Mouse (Mus musculus) cerebellum, adult 11-12 months (tissue): ENCODE measurements around the gene Slc25a29.
"Not testable (repeated sequence)": the region's sequence is repeated elsewhere in the genome, so short reads cannot be mapped to it uniquely, and the experiment has no call there.

Source experiments
- DNase-seq: peaks from one replicate; pipeline ENCODE4 v3.0.0; 2022

Slc25a29 gene

GRCm38 (mm10) chr12:108835840-108836409 is at the start of gene Slc25a29, which contains the start of gene Slc25a47:
Slc25a29 (minus strand) TSS chr12:108835883.
Slc25a47 (plus strand) TSS chr12:108836046.
- DNase-seq = peak; percentile 98

- DNase-seq = no peak
Measured at GRCm38 (mm10) chr12:108882776-108883175, 47.1 kb upstream of the Slc25a29 start.

DNA sequence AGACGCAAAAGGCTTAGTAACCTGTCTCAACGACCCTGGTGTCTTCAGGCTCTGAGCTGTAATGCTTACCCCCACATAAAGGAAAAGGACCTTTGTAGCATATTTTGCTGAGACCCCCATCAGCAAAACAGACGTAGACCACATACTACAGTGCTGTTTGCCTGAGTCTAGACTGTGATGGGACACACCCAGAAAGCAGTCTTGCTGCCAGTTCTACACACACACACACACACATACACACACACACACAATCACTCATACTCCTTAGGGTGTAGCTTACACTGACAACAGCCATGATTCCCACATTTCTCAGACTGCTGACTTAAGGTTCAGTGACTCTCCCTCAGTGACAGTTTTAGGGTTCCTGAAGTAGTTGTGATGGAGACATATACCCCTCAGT is 45.5 kb upstream of the Slc25a29 start:
- DNase-seq = no peak

DNA sequence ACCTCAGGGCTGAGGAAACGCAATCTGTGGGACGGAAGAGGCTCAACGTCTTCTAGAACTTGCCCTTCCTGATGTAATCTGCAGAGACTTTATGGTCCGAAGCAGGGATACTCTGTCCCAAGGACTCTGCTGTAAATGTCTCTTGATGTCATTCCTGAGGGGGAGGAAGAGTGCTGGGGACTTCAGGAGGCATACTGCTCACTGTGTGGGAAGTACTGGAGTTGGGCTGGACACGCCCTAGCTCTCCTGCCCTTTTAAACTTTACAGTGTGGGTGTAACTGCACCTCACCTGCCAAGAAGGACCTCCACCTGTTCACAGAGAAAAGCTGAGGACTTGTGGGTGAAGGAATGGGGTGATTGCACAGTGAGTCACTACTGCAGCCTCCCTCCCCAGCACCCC is 44.9 kb upstream of the Slc25a29 start:
- no peak for DNase-seq

DNA sequence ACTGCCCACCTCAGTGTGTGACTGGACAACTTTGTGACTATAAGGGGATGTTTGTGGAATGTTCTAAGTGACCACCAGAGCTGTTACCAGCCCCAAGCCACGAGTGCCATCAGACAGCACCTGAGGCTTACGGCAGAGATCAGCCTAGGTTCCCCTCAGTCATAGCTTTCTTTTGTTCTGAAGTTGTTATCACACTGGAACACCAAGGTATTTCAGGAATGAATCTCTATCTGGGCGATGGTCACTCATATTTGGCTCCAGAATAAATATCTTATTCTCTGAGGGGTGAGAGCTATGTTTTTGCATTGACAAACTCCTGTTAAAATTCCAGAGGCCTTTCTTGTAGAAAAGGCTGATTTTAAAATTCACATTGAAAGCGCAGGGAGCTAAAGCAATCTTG is 43.5 kb upstream of the Slc25a29 start:
- no peak for DNase-seq

- DNase-seq = no peak
Measured at GRCm38 (mm10) chr12:108873122-108873521, 37.4 kb upstream of the Slc25a29 start.

- DNase-seq = no peak
Measured at GRCm38 (mm10) chr12:108869575-108869974, 33.9 kb upstream of the Slc25a29 start.

GRCm38 (mm10) chr12:108865007-108865494 is 29.4 kb upstream of the Slc25a29 start:
- DNase-seq = no peak

DNA sequence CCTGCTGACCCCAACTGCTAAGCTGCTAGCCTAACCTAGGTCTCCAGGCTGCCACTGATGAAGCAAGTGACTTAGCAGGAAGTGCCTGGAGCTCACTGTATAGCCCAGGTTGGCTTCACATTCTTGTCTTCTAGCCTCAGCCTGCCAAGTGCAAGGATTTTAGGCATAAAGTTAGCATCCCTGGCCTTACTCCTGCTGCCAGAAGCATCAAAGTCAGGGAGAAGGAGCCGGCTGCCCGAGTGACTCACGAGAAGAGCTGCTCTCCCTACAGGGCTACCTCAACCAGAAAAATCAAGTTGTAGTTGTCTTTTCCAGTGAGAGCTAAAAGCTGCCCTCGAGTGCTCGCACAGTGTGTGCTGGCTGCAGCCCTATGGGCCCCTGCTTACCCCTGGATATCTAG is 22.8 kb upstream of the Slc25a29 start:
- DNase-seq = no peak

GRCm38 (mm10) chr12:108857589-108858184 is 22.0 kb upstream of the Slc25a29 start:
- no peak for DNase-seq

DNA sequence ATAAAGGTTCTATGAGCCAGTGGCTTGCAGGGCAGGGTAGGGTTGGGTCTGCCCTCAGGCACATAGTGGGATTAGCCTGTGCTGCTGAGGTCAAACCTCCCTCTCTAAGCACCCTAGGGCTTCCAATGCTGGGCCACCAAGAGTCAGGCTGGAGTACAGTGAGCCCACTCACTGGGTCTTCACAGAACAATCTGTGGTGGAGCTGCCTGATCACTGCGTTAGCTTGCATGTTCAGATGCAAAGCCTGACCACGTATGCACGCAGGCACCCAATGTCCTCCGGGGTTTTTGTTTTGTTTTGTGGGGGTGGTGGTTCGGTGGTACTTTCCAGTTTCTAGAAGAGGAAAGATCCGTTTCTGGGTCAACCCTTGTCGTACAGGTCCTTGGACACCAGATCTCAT is 21.4 kb upstream of the Slc25a29 start:
- no peak for DNase-seq

DNA sequence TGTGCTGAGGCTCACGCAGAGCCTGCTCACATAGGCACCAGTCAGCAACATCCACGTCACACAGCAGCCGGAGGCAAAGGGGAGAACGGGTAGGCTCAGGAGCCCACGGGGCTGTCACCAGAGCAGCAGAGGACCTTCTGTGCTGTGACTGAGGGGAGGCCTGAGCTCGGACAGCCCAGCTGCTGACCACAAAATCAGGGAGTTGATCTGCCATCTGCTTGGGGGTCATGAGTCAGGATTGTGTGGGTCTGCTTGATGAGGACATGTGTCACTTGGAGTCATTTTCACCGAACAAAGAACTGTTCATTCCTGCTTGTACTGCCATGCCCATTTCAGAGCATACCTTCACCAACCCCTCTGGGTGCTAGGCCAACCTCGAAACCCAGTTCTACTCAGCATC is 20.5 kb upstream of the Slc25a29 start:
- no peak for DNase-seq

DNA sequence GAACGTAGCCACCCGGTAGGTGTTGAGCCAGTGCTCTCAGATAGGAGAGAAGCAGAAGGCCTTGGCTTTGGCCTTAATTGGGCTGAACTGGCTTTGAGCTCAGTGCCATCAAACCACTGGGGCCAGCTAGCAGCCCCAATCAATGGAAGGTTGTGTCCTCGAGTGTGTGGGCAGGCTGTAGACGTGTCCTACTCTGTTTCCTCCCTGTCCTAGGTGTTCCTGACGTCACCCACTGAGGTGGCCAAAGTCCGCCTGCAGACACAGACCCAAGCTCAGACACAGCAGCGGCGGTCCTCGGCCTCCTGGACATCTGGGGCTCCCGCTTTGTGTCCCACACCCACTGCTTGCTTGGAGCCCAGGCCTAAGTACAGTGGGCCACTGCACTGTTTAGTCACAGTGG is 19.4 kb upstream of the Slc25a29 start:
- DNase-seq = no peak

- DNase-seq = no peak
Measured at GRCm38 (mm10) chr12:108852822-108853221, 17.1 kb upstream of the Slc25a29 start.

- DNase-seq = no peak
Measured at GRCm38 (mm10) chr12:108850886-108851285, 15.2 kb upstream of the Slc25a29 start.

DNA sequence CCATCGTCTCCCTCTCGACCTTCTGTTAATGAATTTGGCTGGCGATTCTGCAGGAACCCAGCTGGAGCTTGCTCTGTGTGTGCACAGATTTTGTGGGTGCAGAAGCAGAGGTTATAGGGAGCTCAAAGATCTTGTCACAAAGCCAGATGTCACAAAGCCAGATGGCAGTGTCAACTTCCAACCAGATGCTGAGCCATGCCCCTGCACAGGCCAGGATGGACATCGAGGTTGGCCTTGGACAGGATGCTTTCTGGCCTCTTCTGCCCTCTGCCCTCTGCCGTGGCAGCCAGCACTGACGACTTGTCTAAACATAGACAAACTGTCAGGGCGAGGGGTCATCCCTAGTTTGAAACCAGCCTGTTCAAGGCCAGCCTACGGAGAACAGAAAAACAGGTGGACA is 14.4 kb upstream of the Slc25a29 start:
- DNase-seq = no peak

- DNase-seq = no peak
Measured at GRCm38 (mm10) chr12:108849488-108850022, 13.9 kb upstream of the Slc25a29 start.

- DNase-seq = not testable (repeated sequence)
Measured at GRCm38 (mm10) chr12:108848033-108848432, 12.3 kb upstream of the Slc25a29 start.

GRCm38 (mm10) chr12:108842663-108843062 is 7.0 kb upstream of the Slc25a29 start:
- no peak for DNase-seq

DNA sequence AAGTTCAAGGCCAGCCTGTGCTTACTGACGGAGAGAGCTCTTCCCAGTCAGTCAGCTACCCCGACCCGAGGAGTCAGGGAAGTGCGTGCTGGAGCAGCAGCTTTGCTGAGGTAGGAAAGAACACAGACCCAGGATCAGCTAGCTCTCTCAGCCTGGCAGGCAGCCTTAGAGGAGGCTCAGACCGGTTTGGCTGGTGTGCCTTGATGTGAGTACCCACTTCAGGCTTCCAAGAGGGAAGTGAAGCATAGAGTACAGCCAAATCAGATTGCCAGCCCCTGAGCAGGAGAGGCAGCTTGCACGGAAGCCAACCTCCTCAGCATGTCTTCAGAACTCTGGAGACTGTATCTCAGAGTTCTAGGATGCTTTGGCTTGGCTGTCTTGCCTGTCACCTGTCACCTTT is 5.5 kb upstream of the Slc25a29 start:
- no peak for DNase-seq

- peak; percentile 52 for DNase-seq
Measured at GRCm38 (mm10) chr12:108836722-108837121, 1.0 kb upstream of the Slc25a29 start.

DNA sequence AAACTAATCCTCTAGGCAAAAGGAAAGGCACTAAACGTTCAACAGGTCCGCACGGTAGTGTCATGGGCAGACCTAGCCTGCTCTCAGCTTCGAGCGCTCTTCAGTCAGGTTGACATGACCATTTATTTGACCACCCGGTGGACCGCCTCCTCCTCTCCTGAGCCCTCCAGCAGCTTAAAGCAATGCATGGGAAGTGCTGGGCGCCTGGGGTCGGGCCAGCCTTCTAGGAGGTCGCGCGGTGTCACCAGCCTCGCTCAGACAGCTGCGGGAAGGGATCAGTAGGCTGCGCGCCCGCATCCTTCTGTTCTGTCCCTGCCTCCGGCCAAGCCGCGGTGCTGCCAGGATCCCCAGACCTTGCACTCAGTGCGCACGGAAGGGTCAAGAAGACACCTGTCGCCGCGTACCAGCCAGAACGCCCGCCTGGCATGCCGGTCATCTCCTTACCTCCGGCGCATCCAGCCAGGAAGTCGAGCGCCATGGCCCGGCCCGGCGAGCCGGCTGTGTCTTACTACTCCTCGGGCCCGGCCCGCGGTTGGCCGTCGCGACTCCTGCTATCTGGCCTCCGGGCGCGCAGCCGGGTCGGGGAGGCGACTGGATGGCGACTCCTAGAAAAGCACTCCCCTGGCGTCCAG is 359 bp downstream of the Slc25a29 start:
- no peak for DNase-seq

DNA sequence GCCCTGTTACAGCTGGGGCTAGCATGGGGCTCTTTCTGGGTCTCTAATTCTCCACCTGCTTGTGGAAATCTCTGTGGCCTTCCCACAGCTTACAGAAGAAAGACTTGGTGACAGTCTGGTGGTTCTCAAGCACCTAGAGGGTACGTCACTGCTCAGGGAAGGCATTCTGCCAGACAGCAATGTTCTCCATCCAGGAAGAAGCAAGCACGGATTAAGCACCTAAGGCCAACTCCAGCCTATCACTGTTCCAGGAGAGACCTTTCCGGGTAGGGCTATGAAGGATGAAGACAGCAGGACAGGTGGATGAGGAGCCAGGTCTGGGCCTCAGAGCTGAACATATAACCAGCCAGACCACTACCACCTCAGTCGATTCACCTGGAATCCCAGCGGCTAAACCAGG is 897 bp downstream of the Slc25a29 start:
- DNase-seq = peak; percentile 71

- peak; percentile 51 for DNase-seq
Measured at GRCm38 (mm10) chr12:108834337-108834736, 1.3 kb downstream of the Slc25a29 start.
